Comparison of ENCODE assay signal across 29 mouse cellular contexts in the genomic region with DNA sequence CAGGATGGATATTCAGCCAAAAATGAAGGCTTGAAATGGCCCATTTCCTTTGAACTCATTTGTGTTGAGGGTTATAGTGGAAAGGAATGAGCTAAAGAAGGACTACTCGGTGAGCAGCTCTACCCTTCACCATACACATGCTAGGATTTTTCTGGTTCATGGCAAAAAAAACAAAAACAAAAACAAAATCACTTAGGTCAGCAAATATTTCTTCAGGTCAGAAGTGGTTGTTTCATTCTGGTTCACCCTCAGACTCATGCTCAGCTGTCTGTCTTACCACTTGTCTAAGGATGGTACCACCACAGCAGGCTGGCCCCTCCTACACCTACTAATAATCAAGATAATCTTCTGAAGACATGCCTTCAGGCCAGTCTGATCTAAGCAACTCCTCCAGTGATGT. TPM values are rescaled to one million over a fixed set of nuclear protein-coding genes. Genes with fewer than 3 reads are reported as not detected.
DNase-seq lines count a peak whose midpoint lies in the region; ATAC-seq and TF ChIP-seq lines count a peak whose summit lies in the region.
"Had no signal": no experiment of that assay in that cellular context is flagged by ENCODE, and none has a peak within 500 bp of the region (broad histone marks: within the 10 kb centered on the region; RNA-seq: fewer than 3 reads in every experiment).

No protein-coding gene starts in this region.

- TF ChIP-seq EP300 in stomach, postnatal 0 days (optimal IDR thresholded peaks at IDR 0.05) = no peak

- no peak overlapping the region for H3K4me2 ChIP-seq in forebrain, embryonic 15.5 days (replicated peaks)
- no peak overlapping the region for H3K4me2 ChIP-seq in hindbrain, embryonic 13.5 days
- H3K4me2 ChIP-seq in hindbrain, postnatal 0 days (ENCODE audit: low read depth, low read length) = no peak overlapping the region
- H3K4me2 ChIP-seq in stomach, embryonic 16.5 days (ENCODE audit: low read depth, low read length) = no peak overlapping the region
- H3K4me2 ChIP-seq in stomach, postnatal 0 days (replicated peaks; ENCODE audit: low read depth) = no peak overlapping the region
- H3K4me2 ChIP-seq: embryonic facial prominence, embryonic 12.5 days; heart, embryonic 11.5 days; midbrain, embryonic 12.5 days; stomach, embryonic 15.5 days had no signal

- H3K4me3 ChIP-seq in forebrain, embryonic 15.5 days = no peak overlapping the region
- H3K4me3 ChIP-seq in forebrain, embryonic 10.5 days = no peak overlapping the region
- H3K4me3 ChIP-seq in hindbrain, embryonic 13.5 days = no peak overlapping the region
- H3K4me3 ChIP-seq in hindbrain, postnatal 0 days (ENCODE audit: low read length) = no peak overlapping the region
- H3K4me3 ChIP-seq in stomach, embryonic 16.5 days (replicated peaks; ENCODE audit: low read length) = no peak overlapping the region
- no peak overlapping the region for H3K4me3 ChIP-seq in stomach, postnatal 0 days (ENCODE audit: low read depth, low read length)
- H3K4me3 ChIP-seq: embryonic facial prominence, embryonic 12.5 days; megakaryocyte, embryonic 14.5 days; midbrain, embryonic 12.5 days; myocyte; stomach, embryonic 15.5 days had no signal

- no peak for DNase-seq in forebrain, embryonic 10.5 days (ENCODE audit: extremely low spot score, low spot score)
- no peak for DNase-seq in hindbrain, postnatal 0 days (ENCODE audit: low spot score)
- DNase-seq in stomach, postnatal 0 days (ENCODE audit: low spot score) = no peak
- no peak for DNase-seq in cerebellum, postnatal 25 days
- DNase-seq: adrenal gland, adult 8-10 months; cerebellum, adult 8-10 months; cerebellum, postnatal 36 days; gastrocnemius, postnatal 14 days; heart, adult 18-20 months; kidney, adult 11 months; kidney, postnatal 14 days; layer of hippocampus, adult 9-11 months; liver; lung, adult 2 months; right cerebral cortex, postnatal 25 days; thymus, adult 18-20 months; thymus, postnatal 25 days had no signal

- H3K4me1 ChIP-seq in forebrain, embryonic 15.5 days = peaks cover 44% of the 10 kb centered on the region
- H3K4me1 ChIP-seq in forebrain, embryonic 10.5 days = peaks cover 23% of the 10 kb centered on the region
- peaks cover 39% of the 10 kb centered on the region for H3K4me1 ChIP-seq in hindbrain, embryonic 13.5 days (replicated peaks)
- peaks cover 13% of the 10 kb centered on the region for H3K4me1 ChIP-seq in hindbrain, postnatal 0 days (ENCODE audit: insufficient read depth, low read length)
- H3K4me1 ChIP-seq in stomach, embryonic 16.5 days (ENCODE audit: control insufficient read depth, insufficient read depth, low read length) = peaks cover 5% of the 10 kb centered on the region; the same call in 1 of the 2 replicates
- H3K4me1 ChIP-seq in stomach, postnatal 0 days (replicated peaks; ENCODE audit: control insufficient read depth, insufficient read depth) = 0 out of 2 replicates have a peak, but pooled peaks cover 3% of the 10 kb centered on the region
- H3K4me1 ChIP-seq: embryonic facial prominence, embryonic 12.5 days; midbrain, embryonic 12.5 days had no signal

- ATAC-seq in forebrain, embryonic 15.5 days (replicated peaks) = no peak
- ATAC-seq in hindbrain, embryonic 13.5 days (ENCODE audit: low FRiP score) = no peak
- ATAC-seq in hindbrain, postnatal 0 days = no peak
- ATAC-seq in stomach, embryonic 16.5 days (ENCODE audit: insufficient read depth, low FRiP score) = no peak
- ATAC-seq in stomach, postnatal 0 days (ENCODE audit: low FRiP score, low TSS enrichment) = no peak
- ATAC-seq in granulocyte monocyte progenitor cell, adult 5-6 weeks (replicated peaks; ENCODE audit: poor library complexity, severe bottlenecking) = no peak
- ATAC-seq: inflammation-experienced regulatory T-cells, adult 6 months had no signal

- H3K36me3 ChIP-seq in forebrain, embryonic 15.5 days = no peaks in the 10 kb centered on the region
- no peaks in the 10 kb centered on the region for H3K36me3 ChIP-seq in forebrain, embryonic 10.5 days (replicated peaks)
- no peaks in the 10 kb centered on the region for H3K36me3 ChIP-seq in hindbrain, embryonic 13.5 days
- no peaks in the 10 kb centered on the region for H3K36me3 ChIP-seq in hindbrain, postnatal 0 days (ENCODE audit: insufficient read depth, low read length)
- no peaks in the 10 kb centered on the region for H3K36me3 ChIP-seq in stomach, embryonic 16.5 days (ENCODE audit: control insufficient read depth, insufficient read depth, low read length)
- no peaks in the 10 kb centered on the region for H3K36me3 ChIP-seq in stomach, postnatal 0 days (ENCODE audit: control insufficient read depth, insufficient read depth, low read length)
- H3K36me3 ChIP-seq: embryonic facial prominence, embryonic 12.5 days; midbrain, embryonic 12.5 days; stomach, embryonic 15.5 days had no signal

- 70% methylated on average over 1 of the region's 1 CpGs for WGBS in forebrain, embryonic 15.5 days
- WGBS in forebrain, embryonic 10.5 days = 89% methylated on average over 1 of the region's 1 CpGs
- 81% methylated on average over 1 of the region's 1 CpGs for WGBS in hindbrain, embryonic 13.5 days
- WGBS in hindbrain, postnatal 0 days = 70% methylated on average over 1 of the region's 1 CpGs
- 89% methylated on average over 1 of the region's 1 CpGs for WGBS in stomach, embryonic 16.5 days
- WGBS in stomach, postnatal 0 days = 96% methylated on average over 1 of the region's 1 CpGs

- no peak overlapping the region for H3K9ac ChIP-seq in forebrain, embryonic 15.5 days (replicated peaks)
- no peak overlapping the region for H3K9ac ChIP-seq in hindbrain, embryonic 13.5 days
- no peak overlapping the region for H3K9ac ChIP-seq in hindbrain, postnatal 0 days (replicated peaks; ENCODE audit: low read length)
- H3K9ac ChIP-seq in stomach, embryonic 16.5 days (ENCODE audit: low read length) = no peak overlapping the region
- no peak overlapping the region for H3K9ac ChIP-seq in stomach, postnatal 0 days (ENCODE audit: low read length)
- H3K9ac ChIP-seq: embryonic facial prominence, embryonic 12.5 days; liver, embryonic 14.5 days; midbrain, embryonic 12.5 days; stomach, embryonic 15.5 days had no signal

- TF ChIP-seq CTCF in hindbrain, postnatal 0 days (IDR thresholded peaks at IDR 0.05; ENCODE audit: low read depth) = no peak
- TF ChIP-seq CTCF in stomach, postnatal 0 days (IDR thresholded peaks at IDR 0.05; ENCODE audit: low read depth) = no peak

- peak overlapping the region; percentile 81; the same call in 1 of the 2 replicates for H3K27ac ChIP-seq in forebrain, embryonic 15.5 days (replicated peaks)
- no peak overlapping the region for H3K27ac ChIP-seq in forebrain, embryonic 10.5 days
- peak overlapping the region; percentile 73; the same call in 1 of the 2 replicates for H3K27ac ChIP-seq in hindbrain, embryonic 13.5 days
- H3K27ac ChIP-seq in hindbrain, postnatal 0 days = no peak overlapping the region
- peak overlapping the region; percentile 62 for H3K27ac ChIP-seq in stomach, embryonic 16.5 days (ENCODE audit: low read length)
- no peak overlapping the region for H3K27ac ChIP-seq in stomach, postnatal 0 days (replicated peaks)
- H3K27ac ChIP-seq: embryonic facial prominence, embryonic 12.5 days; liver, embryonic 14.5 days; midbrain, embryonic 12.5 days; stomach, embryonic 15.5 days had no signal

- no peaks in the 10 kb centered on the region for H3K27me3 ChIP-seq in forebrain, embryonic 15.5 days
- H3K27me3 ChIP-seq in forebrain, embryonic 10.5 days (ENCODE audit: poor library complexity, severe bottlenecking) = no peaks in the 10 kb centered on the region
- no peaks in the 10 kb centered on the region for H3K27me3 ChIP-seq in hindbrain, embryonic 13.5 days
- no peaks in the 10 kb centered on the region for H3K27me3 ChIP-seq in hindbrain, postnatal 0 days (ENCODE audit: insufficient read depth, low read length)
- no peaks in the 10 kb centered on the region for H3K27me3 ChIP-seq in stomach, embryonic 16.5 days (ENCODE audit: control insufficient read depth, insufficient read depth, low read length)
- H3K27me3 ChIP-seq in stomach, postnatal 0 days (ENCODE audit: control insufficient read depth, insufficient read depth, low read length) = no peaks in the 10 kb centered on the region
- H3K27me3 ChIP-seq: embryonic facial prominence, embryonic 12.5 days; megakaryocyte, embryonic 14.5 days; stomach, embryonic 15.5 days had no signal

- no peaks in the 10 kb centered on the region for H3K9me3 ChIP-seq in forebrain, embryonic 15.5 days
- no peaks in the 10 kb centered on the region for H3K9me3 ChIP-seq in forebrain, embryonic 10.5 days
- no peaks in the 10 kb centered on the region for H3K9me3 ChIP-seq in hindbrain, embryonic 13.5 days
- no peaks in the 10 kb centered on the region for H3K9me3 ChIP-seq in hindbrain, postnatal 0 days (ENCODE audit: low read length)
- no peaks in the 10 kb centered on the region for H3K9me3 ChIP-seq in stomach, embryonic 16.5 days (replicated peaks; ENCODE audit: control insufficient read depth, low read length)
- no peaks in the 10 kb centered on the region for H3K9me3 ChIP-seq in stomach, postnatal 0 days (ENCODE audit: control insufficient read depth, low read length)
- H3K9me3 ChIP-seq: embryonic facial prominence, embryonic 12.5 days; megakaryocyte, embryonic 14.5 days; midbrain, embryonic 12.5 days; stomach, embryonic 15.5 days had no signal

RNA-seq across cellular contexts. Expression of gene Gsap, which starts 16.2 kb away (rescaled TPM):
- polyA plus RNA-seq in forebrain, embryonic 15.5 days (2015; fragmentation: Nextera tagmentation; extraction: Ambion mirVana) = 11.8 TPM in 2 replicates
- polyA plus RNA-seq in forebrain, embryonic 10.5 days (2016; fragmentation: Nextera tagmentation; extraction: Ambion mirVana) = 0.98 and 1.0 TPM in 2 replicates
- polyA plus RNA-seq in hindbrain, embryonic 13.5 days (2015; fragmentation: Nextera tagmentation; extraction: Ambion mirVana) = 9.9 TPM in 2 replicates
- 11.0 TPM in 2 replicates for total RNA-seq in hindbrain, postnatal 0 days (2014; rRNA removed)
- 8.3 and 8.7 TPM in 2 replicates for polyA plus RNA-seq in hindbrain, postnatal 0 days (2015; fragmentation: Nextera tagmentation; extraction: Ambion mirVana)
- 2.6 and 2.9 TPM in 2 replicates for polyA plus RNA-seq in stomach, embryonic 16.5 days (2015; fragmentation: Nextera tagmentation; extraction: Ambion mirVana)
- polyA plus RNA-seq in stomach, postnatal 0 days (2015; fragmentation: Nextera tagmentation; extraction: Ambion mirVana) = 1.4 TPM in 2 replicates
- 2.4 and 4.2 TPM in 2 replicates for total RNA-seq in granulocyte monocyte progenitor cell, adult 5-6 weeks (2014; fragmentation: Nextera tagmentation)
- 4.6 and 6.6 TPM in 2 replicates for total RNA-seq in granulocyte monocyte progenitor cell, adult 5-6 weeks (2017)

Comparison
In these comparisons a context has a peak if more than half of its experiments do, and no peak if none do; other contexts are left out.
1. H3K27ac ChIP-seq: peak in forebrain, embryonic 15.5 days (single experiment), hindbrain, embryonic 13.5 days (single experiment) and stomach, embryonic 16.5 days (single experiment); none in forebrain, embryonic 10.5 days (single experiment), hindbrain, postnatal 0 days (single experiment) and stomach, postnatal 0 days (single experiment).